Mouse (Mus musculus) cerebellum, adult 18-20 months (tissue): ENCODE results near the gene Npas2.

ENCODE experiments used
- DNase-seq, 2 experiments: peaks; one replicate each; pipeline ENCODE4 v3.0.0; 2021

The Npas2 gene

GRCm38 (mm10) chr1:39192997-39193861, at the start of gene Npas2:
Gene Npas2, plus strand, starts transcription at chr1:39193731.
- peak; percentile 32 to 50 for DNase-seq

GRCm38 (mm10) chr1:39156778-39157177, 36.8 kb upstream of the Npas2 start:
- DNase-seq: no peak

DNA sequence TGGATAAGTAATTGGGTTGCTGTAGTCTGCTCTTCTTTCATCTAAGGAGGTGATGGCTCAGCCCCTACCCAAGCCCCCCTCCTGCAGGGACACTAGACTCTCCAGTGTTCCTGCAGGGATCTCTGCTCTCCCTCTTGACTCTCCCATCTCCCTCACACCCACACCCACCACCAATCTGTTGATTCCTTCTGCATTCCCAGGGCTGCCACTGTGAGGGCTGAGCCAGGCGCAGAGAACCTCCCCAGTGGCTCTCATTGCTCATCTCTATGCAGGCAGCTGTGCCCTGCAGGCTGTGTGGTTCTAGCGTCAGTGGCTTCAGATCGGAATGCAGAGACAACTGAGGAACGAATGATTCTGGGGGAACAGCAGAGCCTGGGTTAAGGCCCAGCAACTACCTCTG, 33.4 kb upstream of the Npas2 start:
- DNase-seq: no peak

DNA sequence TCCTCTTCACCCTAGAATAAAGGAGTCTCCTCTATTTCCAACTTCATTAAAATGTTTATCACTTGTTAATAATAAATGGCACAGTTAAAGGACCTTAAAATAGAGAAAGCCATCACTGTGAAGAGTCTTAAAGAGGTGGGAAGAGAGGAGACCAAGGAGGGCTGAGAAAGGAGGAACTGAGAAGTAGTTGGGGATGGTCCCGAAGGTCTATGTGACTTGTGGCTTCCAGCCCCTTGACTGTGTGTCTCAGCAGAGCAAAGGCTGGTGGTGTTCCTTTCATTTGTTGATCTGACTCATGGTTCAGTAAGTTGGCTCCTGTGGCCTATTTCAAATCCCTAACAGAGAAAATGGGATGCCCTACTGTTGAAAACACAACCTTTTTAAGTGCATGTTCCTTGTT, 30.5 kb upstream of the Npas2 start:
- no peak for DNase-seq

- no peak for DNase-seq
These were observed 16.8 kb upstream of the Npas2 start for GRCm38 (mm10) chr1:39176690-39177089.

GRCm38 (mm10) chr1:39177211-39177610, 16.3 kb upstream of the Npas2 start:
- no peak for DNase-seq

- DNase-seq: no peak
These were observed 13.7 kb upstream of the Npas2 start for GRCm38 (mm10) chr1:39179806-39180205.

GRCm38 (mm10) chr1:39180517-39180916, 13.0 kb upstream of the Npas2 start:
- no peak for DNase-seq

DNA sequence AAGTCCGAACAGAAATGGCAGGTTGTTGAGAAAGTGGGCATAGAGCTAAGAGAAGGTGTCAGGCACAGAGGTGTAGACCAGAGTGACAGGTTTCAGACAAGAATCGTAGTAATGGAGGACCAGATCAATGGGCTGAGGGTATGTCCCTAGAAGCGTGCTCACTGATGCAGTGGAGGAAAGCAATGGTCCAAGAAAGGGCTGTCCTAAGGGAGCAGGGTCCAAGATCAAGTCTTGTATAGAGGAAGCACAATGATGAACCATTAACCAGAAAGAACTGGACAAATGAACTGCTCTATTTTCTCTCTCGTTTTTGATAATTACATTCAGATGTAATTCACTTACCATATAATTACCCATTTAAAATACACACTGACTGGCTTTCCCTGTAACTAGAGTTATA, 11.6 kb upstream of the Npas2 start:
- no peak for DNase-seq

DNA sequence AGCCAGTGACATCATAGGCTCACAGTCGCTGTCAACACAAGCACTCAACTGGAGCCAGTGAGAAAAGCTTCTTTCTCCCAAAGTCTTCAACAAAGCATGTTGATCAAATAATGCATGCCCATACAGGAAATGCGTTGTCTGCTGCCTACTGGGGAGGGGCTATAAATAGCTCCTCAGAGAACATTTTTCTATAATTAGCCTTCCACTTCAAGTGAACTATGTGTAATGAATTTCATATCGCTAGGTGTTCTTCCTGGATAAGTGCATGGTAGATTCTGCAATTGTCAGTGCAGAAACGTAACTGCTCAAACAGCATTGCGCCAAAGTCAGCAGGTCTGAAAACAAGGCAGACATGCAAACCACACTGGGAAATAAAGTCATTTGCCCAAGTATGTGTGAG, 7.7 kb upstream of the Npas2 start:
- no peak for DNase-seq

- DNase-seq: no peak
These were observed 6.7 kb upstream of the Npas2 start for GRCm38 (mm10) chr1:39186711-39187437.

- no peak for DNase-seq
These were observed 2.4 kb upstream of the Npas2 start for GRCm38 (mm10) chr1:39191122-39191521.

GRCm38 (mm10) chr1:39192460-39192996, 1.0 kb upstream of the Npas2 start:
- DNase-seq: peak; percentile 52 to 69

- peak; percentile 44 to 72 for DNase-seq
These were observed 538 bp downstream of the Npas2 start for GRCm38 (mm10) chr1:39193862-39194675.

- no peak for DNase-seq
These were observed 1.4 kb downstream of the Npas2 start for GRCm38 (mm10) chr1:39194959-39195358.

- DNase-seq: no peak
These were observed 2.6 kb downstream of the Npas2 start for GRCm38 (mm10) chr1:39196126-39196525.

GRCm38 (mm10) chr1:39196676-39197375, 3.3 kb downstream of the Npas2 start:
- no peak for DNase-seq

DNA sequence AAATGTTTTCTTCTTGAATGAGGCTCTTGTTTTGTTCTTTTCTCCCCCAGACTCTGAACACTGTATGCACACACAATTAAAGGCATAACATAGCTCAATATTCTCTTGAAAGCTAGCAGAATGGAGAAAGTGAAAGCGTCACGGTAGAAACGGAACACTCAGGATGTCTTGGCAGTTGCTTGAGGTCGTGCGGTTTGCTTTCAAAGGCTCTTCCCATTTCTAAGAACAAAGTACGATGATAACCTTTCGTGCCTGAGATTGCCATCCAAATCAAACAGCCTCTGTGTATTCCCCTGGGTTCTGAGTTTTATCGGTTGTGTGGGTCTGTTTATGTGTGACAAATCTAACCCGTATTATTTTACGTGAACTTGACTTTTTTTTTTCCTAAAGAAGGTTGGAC, 11.5 kb downstream of the Npas2 start:
- no peak for DNase-seq

DNA sequence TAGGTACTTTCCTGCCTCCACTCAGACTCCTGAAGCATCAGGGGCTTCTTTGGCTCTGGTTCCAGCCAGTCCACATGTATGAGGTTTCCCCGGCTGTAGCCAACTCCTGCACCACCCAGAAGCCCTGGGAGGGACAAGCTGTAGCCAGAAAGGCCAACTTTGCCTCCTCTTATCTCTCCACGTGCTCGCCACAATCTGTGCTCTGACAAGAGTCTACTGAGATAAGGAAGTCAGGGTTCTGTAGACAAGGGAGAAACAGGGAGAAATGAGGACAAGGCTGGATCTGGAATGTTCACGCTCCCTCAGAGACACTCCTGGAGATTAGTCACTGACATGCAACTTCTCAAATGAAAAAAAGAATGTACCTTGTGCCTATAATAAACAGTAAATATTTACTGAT, 12.2 kb downstream of the Npas2 start:
- no peak for DNase-seq

DNA sequence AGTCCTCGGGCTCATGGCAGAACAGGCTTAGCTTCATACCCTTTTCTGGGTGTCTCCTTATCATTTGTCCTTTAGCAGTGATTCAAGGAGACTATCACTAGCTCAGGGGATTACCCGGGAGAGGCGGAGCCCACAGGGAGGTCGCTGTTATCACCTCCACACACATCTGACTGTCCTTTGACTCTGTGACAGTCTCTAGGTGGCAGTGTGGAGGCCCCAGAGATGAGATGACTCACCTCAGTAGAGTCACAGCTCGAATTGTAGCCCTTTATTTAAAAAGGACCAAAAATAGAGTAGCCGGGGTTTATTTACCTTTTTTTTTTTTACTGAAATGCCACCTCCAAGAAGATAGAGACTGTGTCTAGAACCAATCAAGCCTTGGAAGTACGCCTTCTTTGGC, 13.4 kb downstream of the Npas2 start:
- peak; percentile 35 to 36 for DNase-seq

DNA sequence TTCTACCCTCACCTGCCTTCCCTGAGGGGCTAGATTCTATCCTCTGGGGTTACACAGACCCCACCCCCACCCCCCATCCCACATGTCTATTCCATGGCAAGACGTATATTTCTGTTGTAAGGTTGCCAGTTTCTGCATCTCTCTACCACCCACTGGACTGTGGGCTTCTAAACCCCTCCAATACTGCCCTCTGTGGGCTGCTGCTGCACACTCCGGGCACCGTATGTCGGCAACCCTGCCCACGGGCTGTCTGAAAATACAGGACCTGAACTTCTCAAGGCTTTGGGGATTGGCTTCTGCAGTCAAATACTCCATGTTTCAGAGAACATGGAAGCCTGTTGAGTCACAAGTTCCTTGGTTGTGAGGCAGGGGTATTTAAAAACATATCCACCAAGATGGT, 17.4 kb downstream of the Npas2 start:
- no peak for DNase-seq

- DNase-seq: no peak
These were observed 19.5 kb downstream of the Npas2 start for GRCm38 (mm10) chr1:39212982-39213381.
